Mouse (Mus musculus): ENCODE measurements at regions not wholly inside any gene's neighbourhood (a gene's known extent, or its start where the extent isn't known, plus 50 kb on each side); places are given as distances from the start of the nearest gene placed in this dataset.

- no peak for TF ChIP-seq GATA1 (IDR thresholded peaks at IDR 0.05; ENCODE audit: borderline replicate concordance, low read length)
- no peak for TF ChIP-seq FLI1 (IDR thresholded peaks at IDR 0.05; ENCODE audit: low read length)
Observed at GRCm38 (mm10) chr11:24470469-24470868, 392.6 kb downstream of the Bcl11a start.

All from megakaryocyte, embryonic 14.5 days (primary cell).